Mouse (Mus musculus) CH12.LX (cell line): Measurements from ENCODE around the gene Adra2b. TPM values are rescaled to one million over a fixed set of nuclear protein-coding genes. Genes with fewer than 3 reads are reported as not detected.

Experiments
- DNase-seq: peaks from one replicate; pipeline ENCODE4 v3.0.0-alpha.2; 2013; ENCODE audit errors: extremely low read depth
- H3K27ac ChIP-seq: 2 replicates; pipeline ENCODE4 v1.5.1; 2012; ENCODE audit warnings: low read depth, mild to moderate bottlenecking, control low read depth, moderate library complexity; ENCODE audit not compliant: insufficient read depth
- H3K27me3 ChIP-seq: replicated peaks from 2 replicates; pipeline ENCODE3; 2012; ENCODE audit warnings: inconsistent platforms
- H3K36me3 ChIP-seq, 2 experiments: replicated peaks in 1 of 2; 2 replicates each; pipeline versions ENCODE3 to v1.6.1; 2012; ENCODE audit warnings: inconsistent platforms in 1 of 2, low read length in 1 of 2, mild to moderate bottlenecking in 1 of 2, mixed read lengths in 1 of 2, moderate library complexity in 1 of 2; ENCODE audit not compliant: control insufficient read depth in 1 of 2, insufficient read depth in 1 of 2
- H3K4me1 ChIP-seq, 2 experiments: 2 replicates each; pipeline ENCODE4 v1.6.1; 2012; ENCODE audit warnings: inconsistent platforms in 1 of 2, moderate library complexity in 1 of 2; ENCODE audit not compliant: insufficient read depth in 2 of 2, control insufficient read depth in 1 of 2
- H3K4me2 ChIP-seq: 2 replicates; pipeline ENCODE4 v1.6.1; 2012; ENCODE audit warnings: low read depth, mild to moderate bottlenecking, control low read depth; ENCODE audit not compliant: poor library complexity, insufficient read depth, severe bottlenecking
- H3K4me3 ChIP-seq, 3 experiments: fragments of 150-350 bp in 1 of 3; sonication (generic) in 1 of 3; replicated peaks in 1 of 3; 2 replicates each; pipeline versions ENCODE3 to v1.5.1; 2011 to 2012; ENCODE audit warnings: low read depth in 2 of 3, low read length in 2 of 3, mild to moderate bottlenecking in 2 of 3, moderate library complexity in 2 of 3, control low read depth in 1 of 3, improper control_type of control experiment in 1 of 3, inconsistent platforms in 1 of 3, mixed read lengths in 1 of 3; ENCODE audit not compliant: poor library complexity in 1 of 3
- H3K79me2 ChIP-seq: replicated peaks from 2 replicates; pipeline ENCODE4 v1.6.1; 2012; ENCODE audit warnings: mild to moderate bottlenecking, moderate library complexity; ENCODE audit not compliant: control insufficient read depth, poor library complexity, insufficient read depth, severe bottlenecking; ENCODE audit errors: extremely low read depth
- H3K9ac ChIP-seq: 2 replicates; pipeline ENCODE4 v1.6.1; 2012; ENCODE audit warnings: low read depth, mild to moderate bottlenecking, control low read depth, moderate library complexity; ENCODE audit not compliant: insufficient read depth
- H3K9me3 ChIP-seq: replicated peaks from 2 replicates; pipeline ENCODE3; 2012; ENCODE audit warnings: low read length, inconsistent platforms, mixed read lengths
- CTCF ChIP-seq, 2 experiments: IDR thresholded peaks in 1 of 2; conservative IDR thresholded peaks in 1 of 2; 2 replicates each; pipeline ENCODE4 v1.5.1; 2011 to 2012; ENCODE audit warnings: low read depth in 2 of 2, low read length in 2 of 2, improper control_type of control experiment in 1 of 2, inconsistent platforms in 1 of 2, mild to moderate bottlenecking in 1 of 2, moderate library complexity in 1 of 2
- E2F4 ChIP-seq: IDR thresholded peaks from 2 replicates; pipeline ENCODE4 v1.6.1; 2011; ENCODE audit warnings: low read depth, low read length, improper control_type of control experiment; ENCODE audit not compliant: insufficient replicate concordance
- GABPA ChIP-seq: IDR thresholded peaks from 2 replicates; pipeline ENCODE4 v1.6.1; 2012; ENCODE audit warnings: low read depth, low read length, improper control_type of control experiment, inconsistent platforms; ENCODE audit not compliant: insufficient replicate concordance
- IRF4 ChIP-seq: IDR thresholded peaks from 2 replicates; pipeline ENCODE4 v1.6.1; 2014; ENCODE audit warnings: low read depth, mild to moderate bottlenecking, inconsistent platforms, low read length, improper control_type of control experiment
- KAT2A ChIP-seq: IDR thresholded peaks from 2 replicates; pipeline ENCODE4 v1.6.1; 2012; ENCODE audit warnings: low read length, improper control_type of control experiment, inconsistent platforms; ENCODE audit not compliant: insufficient replicate concordance
- MYC ChIP-seq: IDR thresholded peaks from 2 replicates; pipeline ENCODE4 v1.6.1; 2011; ENCODE audit warnings: low read depth, mild to moderate bottlenecking, improper control_type of control experiment, low read length
- POLR2AphosphoS2 ChIP-seq: IDR thresholded peaks from 2 replicates; pipeline ENCODE4 v1.6.1; 2011; ENCODE audit warnings: low read depth, low read length, improper control_type of control experiment
- RAD21 ChIP-seq: IDR thresholded peaks from 2 replicates; pipeline ENCODE4 v1.6.1; 2011; ENCODE audit warnings: low read depth, mild to moderate bottlenecking, low read length, improper control_type of control experiment, moderate library complexity
- SMC3 ChIP-seq: IDR thresholded peaks from 2 replicates; pipeline ENCODE4 v1.6.1; 2011; ENCODE audit warnings: low read depth, low read length, improper control_type of control experiment
- ZC3H11A ChIP-seq: IDR thresholded peaks from 2 replicates; pipeline ENCODE4 v1.6.1; 2012; ENCODE audit warnings: low read depth, mild to moderate bottlenecking, inconsistent platforms, low read length, improper control_type of control experiment
- ZKSCAN1 ChIP-seq: IDR thresholded peaks from 2 replicates; pipeline ENCODE4 v1.6.1; 2012; ENCODE audit warnings: low read depth, inconsistent platforms, low read length, improper control_type of control experiment, borderline replicate concordance
- ZNF384 ChIP-seq: IDR thresholded peaks from 2 replicates; pipeline ENCODE4 v1.6.1; 2012; ENCODE audit warnings: low read depth, low read length, improper control_type of control experiment, inconsistent platforms
- dilution Hi-C: fragments of 300-500 bp; cut with MboI; formaldehyde crosslinking; loops from 2 replicates; pipeline ENCODE4 v1.14.3; 2020; ENCODE audit warnings: low sequenced_read_pairs; ENCODE audit not compliant: extremely low pct_unique_long_range_greater_than_20kb, extremely low pct_ligation_motif_present
- in situ Hi-C: fragments of 300-500 bp; cut with MboI; formaldehyde crosslinking; loops from 3 replicates; pipeline ENCODE4 v1.14.3; 2019; ENCODE audit warnings: low sequenced_read_pairs, low pct_ligation_motif_present, low pct_unique_long_range_greater_than_20kb, mixed read lengths
- polyA plus RNA-seq: library from polyadenylated mRNA; unstranded; fragments of >175 nt; gene quantifications from 2 replicates; pipeline ENCODE4 v1.2.1, GENCODE M21; 2012; ENCODE audit warnings: low read depth; ENCODE audit not compliant: insufficient read length
- total RNA-seq, 2 experiments: library from RNA; depleted of rRNA; stranded (reverse); fragments of 300-350 nt in 1 of 2; fragments of >200 nt in 1 of 2; gene quantifications; 2 replicates each; pipeline ENCODE4 v1.2.3; 2012 to 2014

Gene Adra2b
- total and polyA plus RNA-seq, 3 experiments = 0.08 TPM; not detected in 2

GRCm38 (mm10) chr2:127346334-127346733 is 16.7 kb upstream of the Adra2b start:
- Histone ChIP-seq H3K9ac (no peak overlapping the region), H3K27ac (no peak overlapping the region), H3K4me2 (no peak overlapping the region), H3K4me3 (no peak overlapping the region), H3K36me3 (peaks cover 0 to 11% of the 10 kb centered on the region in 2 experiments), H3K4me1 (peaks cover 0 to 9% of the 10 kb centered on the region in 2 experiments; a peak in 2 of 4 replicates), H3K27me3 (no peaks in the 10 kb centered on the region), H3K9me3 (no peaks in the 10 kb centered on the region), H3K79me2 (no peaks in the 10 kb centered on the region)
- in situ Hi-C loops (no loop called here), dilution Hi-C loops (no loop called here)
- TF ChIP-seq ZKSCAN1 (no peak), CTCF (conservative IDR thresholded peaks at IDR 0.05 in 1 of 2, IDR thresholded peaks at IDR 0.05 in 1 of 2; ENCODE audit: low read depth in 2 of 2, low read length in 2 of 2) (peak; percentile 30 to 84; a peak in 3 of 4 replicates), ZC3H11A (0 out of 2 replicates have a peak, but pooled peaks have one; percentile 9), RAD21 (peak; percentile 91), SMC3 (peak; percentile 66)
- DNase-seq = peak; percentile 52

- Histone ChIP-seq H3K27me3 (no peaks in the 10 kb centered on the region), H3K4me3 (no peak overlapping the region), H3K4me1 (peaks cover 0 to 9% of the 10 kb centered on the region in 2 experiments; a peak in 2 of 4 replicates), H3K79me2 (no peaks in the 10 kb centered on the region), H3K9ac (no peak overlapping the region), H3K9me3 (no peaks in the 10 kb centered on the region), H3K36me3 (peaks cover 0 to 11% of the 10 kb centered on the region in 2 experiments), H3K4me2 (no peak overlapping the region), H3K27ac (no peak overlapping the region)
- no peak for TF ChIP-seq ZNF384
- no peak for TF ChIP-seq IRF4
- no peak for TF ChIP-seq E2F4
- TF ChIP-seq MYC = no peak
- TF ChIP-seq ZC3H11A = no peak
- no peak for TF ChIP-seq POLR2AphosphoS2
- TF ChIP-seq SMC3 = no peak
- no peak for TF ChIP-seq GABPA
- TF ChIP-seq KAT2A = no peak
- dilution Hi-C loops = no loop called here
- DNase-seq = no peak
- in situ Hi-C loops = no loop called here
Observed at GRCm38 (mm10) chr2:127347147-127347985, 15.6 kb upstream of the Adra2b start.
